ENCODE assay signal across 12 mouse cellular contexts in genomic region chr1:92082837-92083541, GRCm38 (mm10).
DNase-seq lines count a peak whose midpoint lies in the region; ATAC-seq lines count a peak whose summit lies in the region.
"Had no signal": no experiment of that assay in that cellular context is flagged by ENCODE, and none has a peak within 500 bp of the region (broad histone marks: within the 10 kb centered on the region; RNA-seq: fewer than 3 reads in every experiment).

No protein-coding gene starts in this region.

- H3K4me2 ChIP-seq in liver, embryonic 16.5 days (ENCODE audit: low read depth, low read length), result no peak overlapping the region
- peak overlapping the region; percentile 18; the same call in 1 of the 2 replicates for H3K4me2 ChIP-seq in intestine, embryonic 16.5 days (ENCODE audit: low read depth, low read length)
- no peak overlapping the region for H3K4me2 ChIP-seq in stomach, embryonic 14.5 days (replicated peaks; ENCODE audit: low read depth, low read length)
- H3K4me2 ChIP-seq: hindbrain, embryonic 15.5 days had no signal

- 46% methylated on average over 6 of the region's 6 CpGs for WGBS in liver, embryonic 16.5 days (ENCODE audit: insufficient replicate concordance)
- 50% methylated on average over 6 of the region's 6 CpGs for WGBS in intestine, embryonic 16.5 days
- 62% methylated on average over 6 of the region's 6 CpGs for WGBS in stomach, embryonic 14.5 days

- H3K27ac ChIP-seq in liver, embryonic 16.5 days (ENCODE audit: low read length), result no peak overlapping the region
- H3K27ac ChIP-seq in intestine, embryonic 16.5 days (ENCODE audit: low read length), result peak overlapping the region; percentile 63; the same call in 1 of the 2 replicates
- H3K27ac ChIP-seq in stomach, embryonic 14.5 days (ENCODE audit: low read length), result 0 out of 2 replicates have a peak overlapping the region, but pooled peaks have one; percentile 7
- H3K27ac ChIP-seq: hindbrain, embryonic 15.5 days had no signal

- H3K4me1 ChIP-seq in liver, embryonic 16.5 days (ENCODE audit: control insufficient read depth, low read depth, low read length), result peaks cover 16% of the 10 kb centered on the region
- peaks cover 32% of the 10 kb centered on the region for H3K4me1 ChIP-seq in intestine, embryonic 16.5 days (ENCODE audit: control insufficient read depth, insufficient read depth, low read length)
- H3K4me1 ChIP-seq in stomach, embryonic 14.5 days (ENCODE audit: control insufficient read depth, insufficient read depth, low read length), result 0 out of 2 replicates have a peak, but pooled peaks cover 7% of the 10 kb centered on the region

- no peaks in the 10 kb centered on the region for H3K27me3 ChIP-seq in liver, embryonic 16.5 days (ENCODE audit: control insufficient read depth, insufficient read depth, low read depth, low read length)
- H3K27me3 ChIP-seq in intestine, embryonic 16.5 days (replicated peaks; ENCODE audit: control insufficient read depth, insufficient read depth, low read length), result no peaks in the 10 kb centered on the region
- no peaks in the 10 kb centered on the region for H3K27me3 ChIP-seq in stomach, embryonic 14.5 days (ENCODE audit: control insufficient read depth, insufficient read depth, low read length)
- H3K27me3 ChIP-seq: hindbrain, embryonic 15.5 days had no signal

- no peaks in the 10 kb centered on the region for H3K9me3 ChIP-seq in liver, embryonic 16.5 days (replicated peaks; ENCODE audit: control insufficient read depth, low read length)
- H3K9me3 ChIP-seq in intestine, embryonic 16.5 days (ENCODE audit: control insufficient read depth, low read length), result no peaks in the 10 kb centered on the region
- H3K9me3 ChIP-seq in stomach, embryonic 14.5 days (ENCODE audit: control insufficient read depth, low read depth, low read length), result no peaks in the 10 kb centered on the region
- H3K9me3 ChIP-seq: G1E; hindbrain, embryonic 15.5 days had no signal

- no peak overlapping the region for H3K4me3 ChIP-seq in liver, embryonic 16.5 days (ENCODE audit: low read depth, low read length)
- no peak overlapping the region for H3K4me3 ChIP-seq in intestine, embryonic 16.5 days (ENCODE audit: low read length)
- H3K4me3 ChIP-seq in stomach, embryonic 14.5 days (ENCODE audit: low read depth, low read length), result no peak overlapping the region
- H3K4me3 ChIP-seq: hindbrain, embryonic 15.5 days had no signal

- DNase-seq in liver, result no peak
- no peak for DNase-seq in layer of hippocampus, postnatal 14 days (ENCODE audit: low spot score in 2 of 2)
- DNase-seq in cerebellum, adult 18-20 months, result no peak
- DNase-seq: cerebellum, adult 11-12 months; kidney, postnatal 10 days; right cerebral cortex, postnatal 14 days had no signal

- H3K36me3 ChIP-seq in liver, embryonic 16.5 days (ENCODE audit: control insufficient read depth, insufficient read depth), result no peaks in the 10 kb centered on the region
- no peaks in the 10 kb centered on the region for H3K36me3 ChIP-seq in intestine, embryonic 16.5 days (ENCODE audit: control insufficient read depth, insufficient read depth, low read length)
- H3K36me3 ChIP-seq in stomach, embryonic 14.5 days (ENCODE audit: control insufficient read depth, insufficient read depth, low read length), result no peaks in the 10 kb centered on the region
- H3K36me3 ChIP-seq: hindbrain, embryonic 15.5 days had no signal

- ATAC-seq in liver, embryonic 16.5 days (ENCODE audit: low read depth), result 0 out of 2 replicates have a peak, but pooled peaks have one; percentile 47
- peak; percentile 72 for ATAC-seq in granulocyte monocyte progenitor cell, adult 5-6 weeks (replicated peaks; ENCODE audit: poor library complexity, severe bottlenecking)
- peak; percentile 59 for ATAC-seq in intestine, embryonic 16.5 days
- ATAC-seq in stomach, embryonic 14.5 days (ENCODE audit: insufficient number of reproducible peaks, insufficient read depth, low FRiP score, low read depth), result no peak

- no peak overlapping the region for H3K9ac ChIP-seq in liver, embryonic 16.5 days (ENCODE audit: low read depth, low read length)
- no peak overlapping the region for H3K9ac ChIP-seq in intestine, embryonic 16.5 days (ENCODE audit: low read depth, low read length)
- H3K9ac ChIP-seq in stomach, embryonic 14.5 days (replicated peaks; ENCODE audit: low read depth, low read length), result no peak overlapping the region
- H3K9ac ChIP-seq: hindbrain, embryonic 15.5 days had no signal
